Mouse (Mus musculus) MEL (cell line): Measurements from ENCODE around the gene Eml5. TPM values are rescaled to one million over a fixed set of nuclear protein-coding genes. Genes with fewer than 3 reads are reported as not detected.
A peak's percentile ranks its signal among the peaks of the same experiment; 100 is the strongest.

Source experiments
- DNase-seq: peaks from one replicate; pipeline ENCODE4 v3.0.0; 2011; ENCODE audit warnings: low read depth, low spot score
- H3K27ac ChIP-seq: 2 replicates; pipeline ENCODE4 v1.5.1; 2012; ENCODE audit warnings: low read depth, mild to moderate bottlenecking, control low read depth, low read length, moderate library complexity; ENCODE audit not compliant: control insufficient read depth
- H3K27me3 ChIP-seq, 2 experiments: fragments of 150-350 bp in 1 of 2; sonication (generic) in 1 of 2; 2 replicates each; pipeline ENCODE4 v1.6.1; 2012; ENCODE audit warnings: low read length in 2 of 2, mild to moderate bottlenecking in 2 of 2, improper control_type of control experiment in 1 of 2, moderate library complexity in 1 of 2; ENCODE audit not compliant: insufficient read depth in 2 of 2, control insufficient read depth in 1 of 2
- H3K36me3 ChIP-seq, 2 experiments: 2 replicates each; pipeline ENCODE4 v1.6.1; 2012 to 2014; ENCODE audit warnings: low read length in 2 of 2, improper control_type of control experiment in 1 of 2, inconsistent platforms in 1 of 2, mild to moderate bottlenecking in 1 of 2; ENCODE audit not compliant: insufficient read depth in 2 of 2, control insufficient read depth in 1 of 2
- H3K4me1 ChIP-seq, 2 experiments: fragments of 150-350 bp in 1 of 2; sonication (generic) in 1 of 2; 2 replicates each; pipeline ENCODE4 v1.6.1; 2012; ENCODE audit warnings: low read length in 2 of 2, improper control_type of control experiment in 1 of 2, mild to moderate bottlenecking in 1 of 2; ENCODE audit not compliant: insufficient read depth in 2 of 2, control insufficient read depth in 1 of 2
- H3K4me3 ChIP-seq, 2 experiments: fragments of 150-350 bp in 1 of 2; sonication (generic) in 1 of 2; 2 replicates each; pipeline ENCODE4 v1.5.1; 2012; ENCODE audit warnings: low read depth in 2 of 2, low read length in 2 of 2, mild to moderate bottlenecking in 2 of 2, moderate library complexity in 2 of 2, control low read depth in 1 of 2, improper control_type of control experiment in 1 of 2; ENCODE audit not compliant: control insufficient read depth in 1 of 2, insufficient read depth in 1 of 2
- H3K79me2 ChIP-seq: 2 replicates; pipeline ENCODE4 v1.6.1; 2012; ENCODE audit warnings: mild to moderate bottlenecking, low read length, moderate library complexity; ENCODE audit not compliant: control insufficient read depth, poor library complexity, insufficient read depth
- H3K9ac ChIP-seq: 2 replicates; pipeline ENCODE4 v1.6.1; 2012; ENCODE audit warnings: low read depth, mild to moderate bottlenecking, control low read depth, low read length, moderate library complexity; ENCODE audit not compliant: control insufficient read depth, poor library complexity, severe bottlenecking
- H3K9me3 ChIP-seq: fragments of 150-350 bp; sonication (generic); replicated peaks from 2 replicates; pipeline ENCODE4 v1.6.1; 2012; ENCODE audit warnings: mild to moderate bottlenecking, low read length, improper control_type of control experiment, moderate library complexity; ENCODE audit not compliant: insufficient read depth
- CHD1 ChIP-seq: IDR thresholded peaks from 2 replicates; pipeline ENCODE4 v1.6.1; 2012; ENCODE audit warnings: low read depth, mild to moderate bottlenecking, inconsistent platforms, low read length, improper control_type of control experiment
- CHD2 ChIP-seq: IDR thresholded peaks from 2 replicates; pipeline ENCODE4 v1.6.1; 2011; ENCODE audit warnings: low read length, improper control_type of control experiment
- CTCF ChIP-seq, 3 experiments: IDR thresholded peaks in 2 of 3; conservative IDR thresholded peaks in 1 of 3; 2 replicates each; pipeline ENCODE4 v1.5.1; 2011 to 2012; ENCODE audit warnings: low read length in 3 of 3, low read depth in 2 of 3, mild to moderate bottlenecking in 2 of 3, improper control_type of control experiment in 1 of 3, inconsistent platforms in 1 of 3, mixed read lengths in 1 of 3, moderate library complexity in 1 of 3; ENCODE audit not compliant: control insufficient read depth in 1 of 3, insufficient read depth in 1 of 3, poor library complexity in 1 of 3, severe bottlenecking in 1 of 3
- ELF1 ChIP-seq: IDR thresholded peaks from 2 replicates; pipeline ENCODE4 v1.6.1; 2014; ENCODE audit warnings: low read depth, mild to moderate bottlenecking, inconsistent platforms, low read length, improper control_type of control experiment, moderate library complexity
- EP300 ChIP-seq, 2 experiments: IDR thresholded peaks; 2 replicates each; pipeline ENCODE4 v1.6.1; 2011; ENCODE audit warnings: improper control_type of control experiment in 2 of 2, low read length in 2 of 2, low read depth in 1 of 2, mild to moderate bottlenecking in 1 of 2
- GATA1 ChIP-seq: IDR thresholded peaks from 2 replicates; pipeline ENCODE4 v1.6.1; 2011; ENCODE audit warnings: low read depth, low read length, improper control_type of control experiment
- HCFC1 ChIP-seq: IDR thresholded peaks from 2 replicates; pipeline ENCODE4 v1.6.1; 2012; ENCODE audit warnings: low read depth, mild to moderate bottlenecking, inconsistent platforms, low read length, improper control_type of control experiment, moderate library complexity
- JUND ChIP-seq: IDR thresholded peaks from 2 replicates; pipeline ENCODE4 v1.6.1; 2011; ENCODE audit warnings: low read depth, mild to moderate bottlenecking, improper control_type of control experiment, low read length
- MAFK ChIP-seq: IDR thresholded peaks from 2 replicates; pipeline ENCODE4 v1.6.1; 2011; ENCODE audit warnings: low read depth, mild to moderate bottlenecking, low read length, improper control_type of control experiment, borderline replicate concordance
- MEF2A ChIP-seq: IDR thresholded peaks from 2 replicates; pipeline ENCODE4 v1.6.1; 2014; ENCODE audit warnings: low read depth, mild to moderate bottlenecking, inconsistent platforms, low read length, improper control_type of control experiment; ENCODE audit not compliant: poor library complexity, insufficient replicate concordance, severe bottlenecking; ENCODE audit errors: extremely low read depth
- MXI1 ChIP-seq: IDR thresholded peaks from 2 replicates; pipeline ENCODE4 v1.6.1; 2011; ENCODE audit warnings: mild to moderate bottlenecking, low read depth, low read length, improper control_type of control experiment
- MYC ChIP-seq: IDR thresholded peaks from 2 replicates; pipeline ENCODE4 v1.6.1; 2011; ENCODE audit warnings: low read depth, mild to moderate bottlenecking, low read length, improper control_type of control experiment, moderate library complexity
- NELFE ChIP-seq: IDR thresholded peaks from 2 replicates; pipeline ENCODE4 v1.6.1; 2011; ENCODE audit warnings: low read depth, low read length, improper control_type of control experiment
- NRF1 ChIP-seq: IDR thresholded peaks from 2 replicates; pipeline ENCODE4 v1.6.1; 2014; ENCODE audit warnings: low read depth, mild to moderate bottlenecking, inconsistent platforms, low read length, improper control_type of control experiment, moderate library complexity; ENCODE audit not compliant: poor library complexity, insufficient read depth, severe bottlenecking
- POLR2AphosphoS5 ChIP-seq: IDR thresholded peaks from 2 replicates; pipeline ENCODE4 v1.6.1; 2012; ENCODE audit warnings: low read depth, borderline replicate concordance, mild to moderate bottlenecking, inconsistent platforms, low read length, moderate library complexity, mixed read lengths
- RAD21 ChIP-seq: IDR thresholded peaks from 2 replicates; pipeline ENCODE4 v1.6.1; 2011; ENCODE audit warnings: mild to moderate bottlenecking, low read depth, low read length, improper control_type of control experiment
- SIN3A ChIP-seq: IDR thresholded peaks from 2 replicates; pipeline ENCODE4 v1.6.1; 2012; ENCODE audit warnings: low read length, improper control_type of control experiment, inconsistent platforms
- SMC3 ChIP-seq: IDR thresholded peaks from 2 replicates; pipeline ENCODE4 v1.6.1; 2011; ENCODE audit warnings: low read depth, low read length, improper control_type of control experiment
- TAL1 ChIP-seq: IDR thresholded peaks from 2 replicates; pipeline ENCODE4 v1.6.1; 2012; ENCODE audit warnings: mild to moderate bottlenecking, inconsistent platforms, low read length, moderate library complexity, mixed read lengths
- TBP ChIP-seq: IDR thresholded peaks from 2 replicates; pipeline ENCODE4 v1.8.0; 2011; ENCODE audit warnings: low read depth, low read length, improper control_type of control experiment
- TCF12 ChIP-seq: IDR thresholded peaks from 2 replicates; pipeline ENCODE4 v1.6.1; 2014; ENCODE audit warnings: low read depth, mild to moderate bottlenecking, inconsistent platforms, low read length, improper control_type of control experiment, moderate library complexity
- UBTF ChIP-seq: IDR thresholded peaks from 2 replicates; pipeline ENCODE4 v1.6.1; 2012; ENCODE audit warnings: low read depth, mild to moderate bottlenecking, inconsistent platforms, low read length, improper control_type of control experiment, moderate library complexity, borderline replicate concordance; ENCODE audit not compliant: insufficient read depth
- USF1 ChIP-seq: IDR thresholded peaks from 2 replicates; pipeline ENCODE4 v1.6.1; 2014; ENCODE audit warnings: low read depth, mild to moderate bottlenecking, inconsistent platforms, low read length, improper control_type of control experiment, moderate library complexity
- USF2 ChIP-seq, 2 experiments: IDR thresholded peaks; 2 replicates each; pipeline ENCODE4 v1.6.1; 2011 to 2012; ENCODE audit warnings: improper control_type of control experiment in 2 of 2, low read length in 2 of 2, borderline replicate concordance in 1 of 2, inconsistent platforms in 1 of 2, low read depth in 1 of 2, mild to moderate bottlenecking in 1 of 2; ENCODE audit not compliant: insufficient read depth in 1 of 2
- ZKSCAN1 ChIP-seq: IDR thresholded peaks from 2 replicates; pipeline ENCODE4 v1.6.1; 2012; ENCODE audit warnings: low read depth, mild to moderate bottlenecking, inconsistent platforms, low read length, improper control_type of control experiment, moderate library complexity
- ZMIZ1 ChIP-seq: IDR thresholded peaks from 2 replicates; pipeline ENCODE4 v1.6.1; 2012; ENCODE audit warnings: low read depth, mild to moderate bottlenecking, inconsistent platforms, low read length, improper control_type of control experiment, moderate library complexity
- polyA plus RNA-seq, 2 experiments: library from polyadenylated mRNA; stranded (reverse) in 1 of 2; unstranded in 1 of 2; fragments of >175 nt in 1 of 2; fragments of >200 nt in 1 of 2; gene quantifications; 2 replicates each; pipeline versions ENCODE4 v1.2.1 to v1.2.4; 2012; ENCODE audit warnings: low replicate concordance in 2 of 2, low read depth in 1 of 2; ENCODE audit not compliant: insufficient read length in 2 of 2, insufficient read depth in 1 of 2, missing spikeins in 1 of 2
- total RNA-seq: library from RNA; depleted of rRNA; stranded (reverse); fragments of 300-350 nt; gene quantifications from 2 replicates; pipeline ENCODE4 v1.2.3, GENCODE M21; 2012

Eml5 gene
- total and polyA plus RNA-seq, 3 experiments: 4.7 to 13.2 TPM; not detected in 1

DNA sequence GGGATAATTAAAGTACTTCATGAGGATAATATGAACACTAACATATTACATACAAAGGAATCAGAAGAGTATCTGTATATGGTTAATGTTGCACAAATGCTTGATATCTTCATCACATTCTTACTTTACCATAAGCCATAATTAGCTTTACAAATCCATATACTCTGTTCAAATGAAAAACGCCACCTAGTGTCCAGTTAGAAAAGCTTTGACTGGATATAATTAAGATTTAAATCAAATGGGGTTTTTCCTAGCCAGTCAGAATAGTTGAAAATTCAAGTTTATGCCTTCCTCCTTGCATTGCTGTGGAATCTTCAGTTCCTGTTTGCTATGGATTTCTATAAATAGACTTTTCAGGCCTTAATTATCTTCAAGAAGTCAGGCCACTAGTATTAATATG is 16.8 kb downstream of the Eml5 start:
- no peaks in the 10 kb centered on the region for H3K79me2 ChIP-seq
- no peak overlapping the region for H3K9ac ChIP-seq
- no peaks in the 10 kb centered on the region for H3K4me1 ChIP-seq
- H3K36me3 ChIP-seq: no peaks in the 10 kb centered on the region
- H3K27ac ChIP-seq: no peak overlapping the region
- no peaks in the 10 kb centered on the region for H3K9me3 ChIP-seq
- H3K4me3 ChIP-seq: no peak overlapping the region
- no peaks in the 10 kb centered on the region for H3K27me3 ChIP-seq
- DNase-seq: peak; percentile 65
- TF ChIP-seq TAL1 (no peak), ELF1 (no peak), USF2 (IDR thresholded peaks at IDR 0.05; ENCODE audit: borderline replicate concordance in 1 of 2, insufficient read depth in 1 of 2, low read depth in 1 of 2, low read length in 2 of 2) (no peak), EP300 (IDR thresholded peaks at IDR 0.05; ENCODE audit: low read depth in 1 of 2, low read length in 2 of 2) (no peak), TBP (no peak), CTCF (IDR thresholded peaks at IDR 0.05 in 2 of 3, conservative IDR thresholded peaks at IDR 0.05 in 1 of 3; ENCODE audit: control insufficient read depth in 1 of 3, insufficient read depth in 1 of 3, low read depth in 2 of 3, low read length in 3 of 3, poor library complexity in 1 of 3, severe bottlenecking in 1 of 3) (peak in 2 of 3 experiments; percentile 27 to 69; a peak in 3 of 6 replicates), USF1 (no peak), UBTF (no peak), TCF12 (no peak), CHD1 (no peak), MYC (no peak), SMC3 (peak; percentile 72), MEF2A (no peak), HCFC1 (no peak), NELFE (no peak), SIN3A (no peak), GATA1 (no peak), ZMIZ1 (no peak), CHD2 (no peak), NRF1 (no peak), POLR2AphosphoS5 (no peak), MAFK (no peak), RAD21 (peak; percentile 55), ZKSCAN1 (no peak), MXI1 (no peak), JUND (no peak)
